Mouse (Mus musculus) MEL (cell line): Measurements from ENCODE around the gene Glyctk. TPM values are rescaled to one million over a fixed set of nuclear protein-coding genes. Genes with fewer than 3 reads are reported as not detected.

Experiments
- DNase-seq: peaks from one replicate; pipeline ENCODE4 v3.0.0; 2011; ENCODE audit warnings: low read depth, low spot score
- H3K27ac ChIP-seq: 2 replicates; pipeline ENCODE4 v1.5.1; 2012; ENCODE audit warnings: low read depth, mild to moderate bottlenecking, control low read depth, low read length, moderate library complexity; ENCODE audit not compliant: control insufficient read depth
- H3K27me3 ChIP-seq, 2 experiments: fragments of 150-350 bp in 1 of 2; sonication (generic) in 1 of 2; 2 replicates each; pipeline ENCODE4 v1.6.1; 2012; ENCODE audit warnings: low read length in 2 of 2, mild to moderate bottlenecking in 2 of 2, improper control_type of control experiment in 1 of 2, moderate library complexity in 1 of 2; ENCODE audit not compliant: insufficient read depth in 2 of 2, control insufficient read depth in 1 of 2
- H3K36me3 ChIP-seq, 2 experiments: 2 replicates each; pipeline ENCODE4 v1.6.1; 2012 to 2014; ENCODE audit warnings: low read length in 2 of 2, improper control_type of control experiment in 1 of 2, inconsistent platforms in 1 of 2, mild to moderate bottlenecking in 1 of 2; ENCODE audit not compliant: insufficient read depth in 2 of 2, control insufficient read depth in 1 of 2
- H3K4me1 ChIP-seq, 2 experiments: fragments of 150-350 bp in 1 of 2; sonication (generic) in 1 of 2; 2 replicates each; pipeline ENCODE4 v1.6.1; 2012; ENCODE audit warnings: low read length in 2 of 2, improper control_type of control experiment in 1 of 2, mild to moderate bottlenecking in 1 of 2; ENCODE audit not compliant: insufficient read depth in 2 of 2, control insufficient read depth in 1 of 2
- H3K4me3 ChIP-seq, 2 experiments: fragments of 150-350 bp in 1 of 2; sonication (generic) in 1 of 2; 2 replicates each; pipeline ENCODE4 v1.5.1; 2012; ENCODE audit warnings: low read depth in 2 of 2, low read length in 2 of 2, mild to moderate bottlenecking in 2 of 2, moderate library complexity in 2 of 2, control low read depth in 1 of 2, improper control_type of control experiment in 1 of 2; ENCODE audit not compliant: control insufficient read depth in 1 of 2, insufficient read depth in 1 of 2
- H3K79me2 ChIP-seq: 2 replicates; pipeline ENCODE4 v1.6.1; 2012; ENCODE audit warnings: mild to moderate bottlenecking, low read length, moderate library complexity; ENCODE audit not compliant: control insufficient read depth, poor library complexity, insufficient read depth
- H3K9ac ChIP-seq: 2 replicates; pipeline ENCODE4 v1.6.1; 2012; ENCODE audit warnings: low read depth, mild to moderate bottlenecking, control low read depth, low read length, moderate library complexity; ENCODE audit not compliant: control insufficient read depth, poor library complexity, severe bottlenecking
- H3K9me3 ChIP-seq: fragments of 150-350 bp; sonication (generic); replicated peaks from 2 replicates; pipeline ENCODE4 v1.6.1; 2012; ENCODE audit warnings: mild to moderate bottlenecking, low read length, improper control_type of control experiment, moderate library complexity; ENCODE audit not compliant: insufficient read depth
- CTCF ChIP-seq, 3 experiments: IDR thresholded peaks in 2 of 3; conservative IDR thresholded peaks in 1 of 3; 2 replicates each; pipeline ENCODE4 v1.5.1; 2011 to 2012; ENCODE audit warnings: low read length in 3 of 3, low read depth in 2 of 3, mild to moderate bottlenecking in 2 of 3, improper control_type of control experiment in 1 of 3, inconsistent platforms in 1 of 3, mixed read lengths in 1 of 3, moderate library complexity in 1 of 3; ENCODE audit not compliant: control insufficient read depth in 1 of 3, insufficient read depth in 1 of 3, poor library complexity in 1 of 3, severe bottlenecking in 1 of 3
- E2F4 ChIP-seq: IDR thresholded peaks from 2 replicates; pipeline ENCODE4 v1.6.1; 2011; ENCODE audit warnings: low read depth, low read length, improper control_type of control experiment, borderline replicate concordance
- ELF1 ChIP-seq: IDR thresholded peaks from 2 replicates; pipeline ENCODE4 v1.6.1; 2014; ENCODE audit warnings: low read depth, mild to moderate bottlenecking, inconsistent platforms, low read length, improper control_type of control experiment, moderate library complexity
- EP300 ChIP-seq, 2 experiments: IDR thresholded peaks; 2 replicates each; pipeline ENCODE4 v1.6.1; 2011; ENCODE audit warnings: improper control_type of control experiment in 2 of 2, low read length in 2 of 2, low read depth in 1 of 2, mild to moderate bottlenecking in 1 of 2
- GABPA ChIP-seq: IDR thresholded peaks from 2 replicates; pipeline ENCODE4 v1.6.1; 2012; ENCODE audit warnings: low read depth, mild to moderate bottlenecking, inconsistent platforms, low read length, improper control_type of control experiment, moderate library complexity
- JUND ChIP-seq: IDR thresholded peaks from 2 replicates; pipeline ENCODE4 v1.6.1; 2011; ENCODE audit warnings: low read depth, mild to moderate bottlenecking, improper control_type of control experiment, low read length
- KAT2A ChIP-seq: conservative IDR thresholded peaks from 2 replicates; pipeline ENCODE4 v1.6.1; 2012; ENCODE audit warnings: low read depth, low read length, improper control_type of control experiment, inconsistent platforms
- MAX ChIP-seq: IDR thresholded peaks from 2 replicates; pipeline ENCODE4 v1.6.1; 2011; ENCODE audit warnings: low read length, improper control_type of control experiment
- MAZ ChIP-seq: IDR thresholded peaks from 2 replicates; pipeline ENCODE4 v1.6.1; 2012; ENCODE audit warnings: low read depth, mild to moderate bottlenecking, inconsistent platforms, low read length, improper control_type of control experiment
- MEF2A ChIP-seq: IDR thresholded peaks from 2 replicates; pipeline ENCODE4 v1.6.1; 2014; ENCODE audit warnings: low read depth, mild to moderate bottlenecking, inconsistent platforms, low read length, improper control_type of control experiment; ENCODE audit not compliant: poor library complexity, insufficient replicate concordance, severe bottlenecking; ENCODE audit errors: extremely low read depth
- MYB ChIP-seq: IDR thresholded peaks from 2 replicates; pipeline ENCODE4 v1.6.1; 2011; ENCODE audit warnings: mild to moderate bottlenecking, low read depth, low read length, improper control_type of control experiment
- POLR2A ChIP-seq, 2 experiments: IDR thresholded peaks; 2 replicates each; pipeline ENCODE4 v1.6.1; 2011 to 2012; ENCODE audit warnings: low read length in 2 of 2, mild to moderate bottlenecking in 2 of 2, control low read depth in 1 of 2, improper control_type of control experiment in 1 of 2, low read depth in 1 of 2, moderate library complexity in 1 of 2; ENCODE audit not compliant: control insufficient read depth in 1 of 2, insufficient read depth in 1 of 2, poor library complexity in 1 of 2
- POLR2AphosphoS5 ChIP-seq: IDR thresholded peaks from 2 replicates; pipeline ENCODE4 v1.6.1; 2012; ENCODE audit warnings: low read depth, borderline replicate concordance, mild to moderate bottlenecking, inconsistent platforms, low read length, moderate library complexity, mixed read lengths
- RAD21 ChIP-seq: IDR thresholded peaks from 2 replicates; pipeline ENCODE4 v1.6.1; 2011; ENCODE audit warnings: mild to moderate bottlenecking, low read depth, low read length, improper control_type of control experiment
- RCOR1 ChIP-seq: IDR thresholded peaks from 2 replicates; pipeline ENCODE4 v1.6.1; 2012; ENCODE audit warnings: low read depth, mild to moderate bottlenecking, inconsistent platforms, low read length, improper control_type of control experiment
- SMC3 ChIP-seq: IDR thresholded peaks from 2 replicates; pipeline ENCODE4 v1.6.1; 2011; ENCODE audit warnings: low read depth, low read length, improper control_type of control experiment
- TBP ChIP-seq: IDR thresholded peaks from 2 replicates; pipeline ENCODE4 v1.8.0; 2011; ENCODE audit warnings: low read depth, low read length, improper control_type of control experiment
- UBTF ChIP-seq: IDR thresholded peaks from 2 replicates; pipeline ENCODE4 v1.6.1; 2012; ENCODE audit warnings: low read depth, mild to moderate bottlenecking, inconsistent platforms, low read length, improper control_type of control experiment, moderate library complexity, borderline replicate concordance; ENCODE audit not compliant: insufficient read depth
- USF1 ChIP-seq: IDR thresholded peaks from 2 replicates; pipeline ENCODE4 v1.6.1; 2014; ENCODE audit warnings: low read depth, mild to moderate bottlenecking, inconsistent platforms, low read length, improper control_type of control experiment, moderate library complexity
- ZC3H11A ChIP-seq: IDR thresholded peaks from 2 replicates; pipeline ENCODE4 v1.6.1; 2012; ENCODE audit warnings: low read depth, mild to moderate bottlenecking, inconsistent platforms, low read length, improper control_type of control experiment
- ZMIZ1 ChIP-seq: IDR thresholded peaks from 2 replicates; pipeline ENCODE4 v1.6.1; 2012; ENCODE audit warnings: low read depth, mild to moderate bottlenecking, inconsistent platforms, low read length, improper control_type of control experiment, moderate library complexity
- polyA plus RNA-seq, 2 experiments: library from polyadenylated mRNA; stranded (reverse) in 1 of 2; unstranded in 1 of 2; fragments of >175 nt in 1 of 2; fragments of >200 nt in 1 of 2; gene quantifications; 2 replicates each; pipeline versions ENCODE4 v1.2.1 to v1.2.4; 2012; ENCODE audit warnings: low replicate concordance in 2 of 2, low read depth in 1 of 2; ENCODE audit not compliant: insufficient read length in 2 of 2, insufficient read depth in 1 of 2, missing spikeins in 1 of 2
- total RNA-seq: library from RNA; depleted of rRNA; stranded (reverse); fragments of 300-350 nt; gene quantifications from 2 replicates; pipeline ENCODE4 v1.2.3, GENCODE M21; 2012

Glyctk gene
- total and polyA plus RNA-seq, 3 experiments, result 3.1 to 3.3 TPM; not detected in 1

- no peak overlapping the region for H3K4me3 ChIP-seq
- no peak overlapping the region for H3K9ac ChIP-seq
- H3K36me3 ChIP-seq, result no peaks in the 10 kb centered on the region
- H3K4me1 ChIP-seq, result no peaks in the 10 kb centered on the region
- no peaks in the 10 kb centered on the region for H3K9me3 ChIP-seq
- no peak overlapping the region for H3K27ac ChIP-seq
- TF ChIP-seq UBTF, result no peak
- H3K79me2 ChIP-seq, result no peaks in the 10 kb centered on the region
- DNase-seq, result no peak
- H3K27me3 ChIP-seq, result no peaks in the 10 kb centered on the region; a peak in 1 of 4 replicates
Measured at GRCm38 (mm10) chr9:106129072-106129471, 28.9 kb downstream of the Glyctk start.

- Histone ChIP-seq H3K4me3 (no peak overlapping the region), H3K36me3 (no peaks in the 10 kb centered on the region), H3K9me3 (no peaks in the 10 kb centered on the region), H3K4me1 (no peaks in the 10 kb centered on the region), H3K79me2 (no peaks in the 10 kb centered on the region), H3K27me3 (no peaks in the 10 kb centered on the region; a peak in 1 of 4 replicates), H3K27ac (no peak overlapping the region), H3K9ac (no peak overlapping the region)
- DNase-seq, result no peak
- TF ChIP-seq CTCF (IDR thresholded peaks at IDR 0.05 in 2 of 3, conservative IDR thresholded peaks at IDR 0.05 in 1 of 3; ENCODE audit: control insufficient read depth in 1 of 3, insufficient read depth in 1 of 3, low read depth in 2 of 3, low read length in 3 of 3, poor library complexity in 1 of 3, severe bottlenecking in 1 of 3) (no peak), RAD21 (no peak), EP300 (IDR thresholded peaks at IDR 0.05; ENCODE audit: low read depth in 1 of 2, low read length in 2 of 2) (no peak), KAT2A (no peak), POLR2AphosphoS5 (no peak), TBP (no peak), MYB (no peak), JUND (no peak), ZC3H11A (no peak), MAZ (no peak), ZMIZ1 (no peak), USF1 (no peak)
Measured at GRCm38 (mm10) chr9:106126786-106127251, 31.1 kb downstream of the Glyctk start.

GRCm38 (mm10) chr9:106123599-106123998 lies 34.3 kb downstream of the Glyctk start:
- H3K9me3 ChIP-seq, result no peaks in the 10 kb centered on the region
- no peaks in the 10 kb centered on the region for H3K27me3 ChIP-seq
- H3K27ac ChIP-seq, result no peak overlapping the region
- no peak overlapping the region for H3K4me3 ChIP-seq
- DNase-seq, result peak; percentile 57
- no peak overlapping the region for H3K9ac ChIP-seq
- no peaks in the 10 kb centered on the region for H3K36me3 ChIP-seq
- H3K79me2 ChIP-seq, result no peaks in the 10 kb centered on the region
- TF ChIP-seq JUND, result no peak
- no peak for TF ChIP-seq RCOR1
- no peak for TF ChIP-seq SMC3
- TF ChIP-seq GABPA, result no peak
- peak; percentile 47 for TF ChIP-seq RAD21
- no peak for TF ChIP-seq MAX
- TF ChIP-seq UBTF, result no peak
- TF ChIP-seq POLR2A (IDR thresholded peaks at IDR 0.05; ENCODE audit: control insufficient read depth in 1 of 2, insufficient read depth in 1 of 2, low read depth in 1 of 2, low read length in 2 of 2, poor library complexity in 1 of 2), result no peak
- no peak for TF ChIP-seq ELF1
- TF ChIP-seq MAZ, result no peak
- peak; percentile 56 to 69 (median 60) for TF ChIP-seq CTCF (IDR thresholded peaks at IDR 0.05 in 2 of 3, conservative IDR thresholded peaks at IDR 0.05 in 1 of 3; ENCODE audit: control insufficient read depth in 1 of 3, insufficient read depth in 1 of 3, low read depth in 2 of 3, low read length in 3 of 3, poor library complexity in 1 of 3, severe bottlenecking in 1 of 3)
- no peak for TF ChIP-seq E2F4
- no peak for TF ChIP-seq ZMIZ1
- no peak for TF ChIP-seq MEF2A
- H3K4me1 ChIP-seq, result no peaks in the 10 kb centered on the region
